Mouse (Mus musculus) heart, adult 2 months (tissue): Measurements from ENCODE around the gene Creb3l2.

ENCODE experiments used
- CTCF ChIP-seq: fragments of 200-600 bp; IDR thresholded peaks from 2 replicates; pipeline ENCODE4 v1.8.1; 2022; ENCODE audit warnings: antibody characterized with exemption, mild to moderate bottlenecking, moderate library complexity
- POLR2A ChIP-seq: fragments of 200-500 bp; IDR thresholded peaks from 2 replicates; pipeline ENCODE4 v1.6.1; 2011; ENCODE audit warnings: mild to moderate bottlenecking, low read depth, low read length, control low read depth; ENCODE audit not compliant: insufficient read depth

- TF ChIP-seq POLR2A, result no peak
- TF ChIP-seq CTCF, result no peak
Measured at GRCm38 (mm10) chr6:37387281-37387680, 54.7 kb downstream of the Creb3l2 start.
